Mouse (Mus musculus) liver, adult 2 months (tissue): ENCODE data around the gene Rere. TPM values are rescaled to one million over a fixed set of nuclear protein-coding genes. Genes with fewer than 3 reads are reported as not detected.
A peak's percentile ranks its signal among the peaks of the same experiment; 100 is the strongest.

Experiments
- DNase-seq: peaks from one replicate; pipeline ENCODE4 v3.0.0-alpha.2; 2011; ENCODE audit warnings: low read depth, low spot score; ENCODE audit errors: extremely low read depth
- H3K27ac ChIP-seq: fragments of 200-500 bp; replicated peaks from 2 replicates; pipeline ENCODE4 v1.5.1; 2012; ENCODE audit warnings: low read depth, mild to moderate bottlenecking, control low read depth, inconsistent platforms, low read length; ENCODE audit not compliant: insufficient read depth
- H3K27me3 ChIP-seq: fragments of 200-500 bp; 2 replicates; pipeline ENCODE4 v1.6.1; 2012; ENCODE audit warnings: mild to moderate bottlenecking, moderate library complexity, low read length, inconsistent platforms; ENCODE audit not compliant: control insufficient read depth, insufficient read depth
- H3K36me3 ChIP-seq: fragments of 200-500 bp; 2 replicates; pipeline ENCODE4 v1.6.1; 2012; ENCODE audit warnings: low read length, inconsistent platforms; ENCODE audit not compliant: control insufficient read depth, insufficient read depth
- H3K4me1 ChIP-seq: fragments of 200-500 bp; 2 replicates; pipeline ENCODE4 v1.6.1; 2011; ENCODE audit warnings: low read length; ENCODE audit not compliant: control insufficient read depth, insufficient read depth
- H3K4me3 ChIP-seq: fragments of 200-500 bp; 2 replicates; pipeline ENCODE4 v1.5.1; 2011; ENCODE audit warnings: low read depth, mild to moderate bottlenecking, control low read depth, low read length, moderate library complexity; ENCODE audit not compliant: insufficient read depth
- H3K79me2 ChIP-seq: fragments of 200-500 bp; 2 replicates; pipeline ENCODE4 v1.6.1; 2012; ENCODE audit warnings: inconsistent platforms, mild to moderate bottlenecking, low read length, moderate library complexity; ENCODE audit not compliant: control insufficient read depth, insufficient read depth
- H3K9ac ChIP-seq: fragments of 200-500 bp; 2 replicates; pipeline ENCODE4 v1.6.1; 2012; ENCODE audit warnings: low read depth, mild to moderate bottlenecking, control low read depth, inconsistent platforms, low read length
- CTCF ChIP-seq: fragments of 200-500 bp; IDR thresholded peaks from 2 replicates; pipeline ENCODE4 v1.5.1; 2011; ENCODE audit warnings: low read depth, low read length, control low read depth
- POLR2A ChIP-seq: fragments of 200-500 bp; IDR thresholded peaks from 2 replicates; pipeline ENCODE4 v1.6.1; 2011; ENCODE audit warnings: low read length, control low read depth; ENCODE audit not compliant: insufficient read depth; ENCODE audit errors: extremely low read depth
- WGBS: fragments of 180-500 bp; shearing (Covaris S2); methylation state at CpG from one replicate; pipeline ENCODE4 v1.1.7; 2018; 5-methylcytosine and 5-hydroxymethylcytosine counted together
- polyA plus RNA-seq: library from polyadenylated mRNA; depleted of rRNA; stranded (reverse); fragments of >200 nt; gene quantifications from 2 replicates; pipeline ENCODE4 v1.2.3, GENCODE M21; 2012; rRNA removed
- total RNA-seq: library from RNA; depleted of rRNA; stranded (reverse); fragments of >200 nt; gene quantifications from 2 replicates; pipeline ENCODE4 v1.2.3, GENCODE M21; 2014; rRNA removed

Gene Rere
- total RNA-seq (10.0 and 10.7 TPM in 2 replicates), polyA plus RNA-seq (5.8 and 8.8 TPM in 2 replicates)

DNA sequence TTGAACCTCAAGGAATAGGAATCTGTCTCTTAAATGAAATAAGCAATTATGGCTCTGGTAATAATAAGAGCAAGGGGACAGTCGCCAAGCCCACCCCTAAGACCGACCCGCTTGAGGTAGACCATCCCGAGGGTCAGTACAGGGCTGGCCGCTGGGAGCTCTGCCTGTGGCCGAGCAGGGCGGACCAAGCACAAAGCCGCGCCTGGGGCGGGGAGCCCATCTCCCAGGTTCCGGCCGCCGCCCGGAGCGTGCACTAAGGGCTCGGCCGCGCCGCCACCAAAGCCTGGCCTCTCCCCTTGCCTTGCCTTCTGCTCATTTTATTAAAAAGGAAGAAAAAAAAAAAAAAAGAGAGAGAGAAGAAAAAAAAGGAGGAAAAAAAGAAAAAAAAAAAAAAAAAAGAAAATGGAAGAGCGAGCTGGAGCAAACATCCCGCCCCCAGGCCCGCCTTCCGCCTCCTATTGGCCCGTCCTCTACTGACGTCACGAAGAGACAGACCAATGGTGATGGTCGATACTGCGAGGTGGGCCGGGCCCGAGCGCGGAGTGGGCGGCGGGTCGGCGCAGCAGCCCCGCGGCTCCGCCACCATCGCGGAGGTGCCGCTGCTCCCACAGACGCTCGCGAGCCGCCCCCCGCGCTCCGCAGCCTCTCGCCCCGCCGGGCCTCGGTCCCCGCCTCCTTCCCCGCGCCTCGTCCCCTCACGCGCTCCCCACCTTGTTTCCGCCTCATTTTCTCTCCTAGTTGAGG is at the start of gene Rere:
TSS of gene Rere (plus strand) at position 629 of the 744 bp plus-strand sequence.
- DNase-seq: peak; percentile 79
- peak; percentile 92 for TF ChIP-seq POLR2A
- TF ChIP-seq CTCF: peak; percentile 41; the same call in 1 of the 2 replicates
- under 1% methylated on average over 59 of the region's 60 CpGs for WGBS
- Histone ChIP-seq H3K9ac (peak within 1 kb of the TSS; percentile 96), H3K36me3 (no peaks in the 10 kb centered on the region), H3K27ac (peak within 1 kb of the TSS; percentile 97), H3K79me2 (peaks cover 14% of the 10 kb centered on the region; the same call in 1 of the 2 replicates), H3K27me3 (no peaks in the 10 kb centered on the region), H3K4me1 (peaks cover 12% of the 10 kb centered on the region), H3K4me3 (peak within 1 kb of the TSS; percentile 99)

DNA sequence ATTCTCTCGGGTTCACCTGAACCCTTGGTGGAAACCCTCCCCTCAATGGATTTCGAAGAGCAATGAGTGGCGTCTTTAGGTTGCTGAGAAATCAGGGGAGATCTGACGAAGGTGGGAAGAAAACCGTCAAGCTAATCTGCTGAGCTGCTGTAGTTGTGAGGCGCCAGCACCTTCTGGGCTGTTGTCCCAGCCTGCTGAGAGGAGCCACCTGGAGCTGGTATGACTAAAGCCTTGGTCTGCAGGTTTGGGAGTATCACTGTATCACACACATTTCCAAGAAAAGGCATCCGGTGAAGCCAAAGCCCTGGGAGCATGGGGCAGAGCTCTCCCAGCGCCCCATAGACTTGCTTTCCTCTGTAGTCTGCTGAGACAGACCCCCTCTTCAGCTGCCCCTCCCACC is 49.6 kb upstream of the Rere start:
- peaks cover 28% of the 10 kb centered on the region for H3K4me1 ChIP-seq
- DNase-seq: no peak
- WGBS: 85% methylated on average over 8 of the region's 8 CpGs
- TF ChIP-seq CTCF (no peak), POLR2A (no peak)
- H3K27me3 ChIP-seq: no peaks in the 10 kb centered on the region
- no peak overlapping the region for H3K27ac ChIP-seq
- no peak overlapping the region for H3K4me3 ChIP-seq
- no peaks in the 10 kb centered on the region for H3K79me2 ChIP-seq
- no peak overlapping the region for H3K9ac ChIP-seq
- H3K36me3 ChIP-seq: no peaks in the 10 kb centered on the region

DNA sequence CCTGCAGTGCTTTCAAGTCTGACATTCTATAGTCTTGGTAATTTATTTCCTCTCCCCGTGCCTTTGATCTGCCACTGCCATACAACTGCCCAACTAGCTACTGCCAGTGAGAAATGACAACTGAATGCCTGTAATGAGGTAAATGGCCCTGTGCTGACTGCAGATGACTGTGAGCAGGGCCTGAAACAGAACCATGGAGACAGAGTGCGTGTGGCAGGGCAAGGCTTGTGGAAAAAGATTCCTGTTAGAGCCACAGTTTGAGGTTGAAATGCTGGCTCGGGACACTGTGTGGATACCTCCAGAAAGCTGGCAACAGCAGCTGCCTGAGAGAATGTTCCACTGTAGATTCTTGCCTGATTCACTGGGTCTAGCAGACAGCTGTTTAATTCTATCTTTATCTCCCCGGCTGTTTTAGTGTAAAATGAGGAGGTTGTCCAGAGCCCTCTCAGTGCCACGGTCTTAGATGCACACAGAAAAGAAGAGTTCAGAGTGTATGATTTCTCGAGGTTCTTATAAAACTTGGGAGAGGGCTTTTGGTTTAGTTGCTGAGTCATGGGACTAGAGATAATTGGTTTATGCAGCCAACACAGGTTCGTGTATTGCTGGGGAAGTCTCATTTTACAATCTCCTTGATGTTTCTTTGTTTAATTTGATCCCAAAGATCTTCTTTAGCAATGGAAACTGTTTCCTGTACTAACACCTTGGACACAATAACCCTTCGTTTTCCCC is 46.7 kb upstream of the Rere start:
- Histone ChIP-seq H3K27me3 (no peaks in the 10 kb centered on the region), H3K9ac (no peak overlapping the region), H3K27ac (no peak overlapping the region), H3K4me3 (no peak overlapping the region), H3K4me1 (peaks cover 25% of the 10 kb centered on the region), H3K79me2 (peaks cover 11% of the 10 kb centered on the region), H3K36me3 (peaks cover 4% of the 10 kb centered on the region; the same call in 1 of the 2 replicates)
- 74% methylated on average over 8 of the region's 8 CpGs for WGBS
- no peak for DNase-seq
- TF ChIP-seq CTCF: no peak
- TF ChIP-seq POLR2A: no peak

DNA sequence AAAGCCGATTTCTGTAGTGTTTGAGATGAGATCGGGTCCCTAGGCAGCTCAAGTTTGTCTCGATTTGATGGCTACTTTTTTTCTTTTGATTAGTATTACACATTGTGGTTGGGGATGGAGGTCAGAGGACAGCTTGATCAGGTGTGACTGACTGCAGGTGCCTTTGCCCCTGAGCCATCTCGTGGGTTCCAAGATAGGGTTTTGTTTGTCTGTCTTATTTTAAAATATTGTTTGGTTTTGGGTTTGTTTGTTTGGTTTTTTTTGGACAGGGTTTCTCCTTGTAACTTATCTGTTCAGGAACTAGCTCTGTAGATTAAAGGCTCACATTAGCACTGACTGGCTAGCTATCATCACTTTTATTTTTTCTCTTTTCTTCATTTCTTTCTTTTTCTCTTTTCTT is 45.9 kb upstream of the Rere start:
- peaks cover 8% of the 10 kb centered on the region; the same call in 1 of the 2 replicates for H3K36me3 ChIP-seq
- no peak overlapping the region; the same call in 1 of the 2 replicates for H3K27ac ChIP-seq
- H3K27me3 ChIP-seq: no peaks in the 10 kb centered on the region
- peaks cover 13% of the 10 kb centered on the region for H3K79me2 ChIP-seq
- H3K9ac ChIP-seq: no peak overlapping the region
- no peak overlapping the region for H3K4me3 ChIP-seq
- DNase-seq: peak; percentile 68
- peaks cover 22% of the 10 kb centered on the region for H3K4me1 ChIP-seq
- WGBS: 55% methylated on average over 4 of the region's 4 CpGs
- TF ChIP-seq POLR2A: no peak
- TF ChIP-seq CTCF: no peak

DNA sequence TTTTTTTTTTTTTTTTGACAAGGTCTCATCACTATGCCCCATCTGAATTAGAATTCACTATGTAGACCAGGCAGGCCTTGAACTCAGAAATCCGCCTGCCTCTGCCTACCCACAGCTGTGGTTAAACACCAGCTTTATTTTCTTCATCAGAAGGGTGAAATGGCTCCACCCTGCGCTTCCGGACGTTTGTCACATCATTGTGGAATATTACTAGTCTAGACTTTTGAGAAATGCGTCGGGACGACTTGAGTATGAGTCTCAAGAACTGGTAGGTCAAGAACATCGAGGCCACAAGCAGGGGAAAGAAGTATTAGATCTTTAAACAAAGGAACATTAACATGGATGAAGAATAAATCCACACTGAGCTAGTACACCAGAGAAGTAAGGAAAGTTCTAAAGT is 45.4 kb upstream of the Rere start:
- Histone ChIP-seq H3K4me1 (peaks cover 22% of the 10 kb centered on the region), H3K9ac (peak overlapping the region; percentile 90), H3K27ac (peak overlapping the region; percentile 93), H3K4me3 (no peak overlapping the region), H3K79me2 (peaks cover 13% of the 10 kb centered on the region), H3K36me3 (peaks cover 12% of the 10 kb centered on the region; the same call in 1 of the 2 replicates), H3K27me3 (no peaks in the 10 kb centered on the region)
- WGBS: 67% methylated on average over 8 of the region's 8 CpGs
- no peak for DNase-seq
- TF ChIP-seq POLR2A (no peak), CTCF (no peak)
